Mouse (Mus musculus): ENCODE measurements around the gene Zfp663. TPM values are rescaled to one million over a fixed set of nuclear protein-coding genes. Genes with fewer than 3 reads are reported as not detected.

Gene Zfp663
- total RNA-seq, 2 experiments from 2014 or later: 0.29 TPM; not detected in 1

GRCm38 (mm10) chr2:165321981-165322735 lies 46.4 kb downstream of the Zfp663 start:
- no peak for DNase-seq (ENCODE audit: low spot score in 2 of 2)

- DNase-seq (ENCODE audit: low spot score in 2 of 2): no peak
These were observed 47.1 kb downstream of the Zfp663 start for GRCm38 (mm10) chr2:165321381-165321888.

GRCm38 (mm10) chr2:165320531-165321150 lies 47.9 kb downstream of the Zfp663 start:
- no peak for DNase-seq (ENCODE audit: low spot score in 2 of 2)

- DNase-seq (ENCODE audit: low spot score in 2 of 2): no peak
These were observed 49.0 kb downstream of the Zfp663 start for GRCm38 (mm10) chr2:165319503-165319902.

- no peak for DNase-seq (ENCODE audit: low spot score in 2 of 2)
These were observed 49.6 kb downstream of the Zfp663 start for GRCm38 (mm10) chr2:165318941-165319340.

GRCm38 (mm10) chr2:165317621-165318263 lies 50.8 kb downstream of the Zfp663 start:
- no peak for DNase-seq (ENCODE audit: low spot score in 2 of 2)

- DNase-seq (ENCODE audit: low spot score in 2 of 2): no peak
These were observed 51.6 kb downstream of the Zfp663 start for GRCm38 (mm10) chr2:165316837-165317473.

- DNase-seq (ENCODE audit: low spot score in 2 of 2): no peak
These were observed 52.3 kb downstream of the Zfp663 start for GRCm38 (mm10) chr2:165316204-165316603.

GRCm38 (mm10) chr2:165314197-165314596 lies 54.3 kb downstream of the Zfp663 start:
- DNase-seq (ENCODE audit: low spot score in 2 of 2): no peak

- DNase-seq (ENCODE audit: low spot score in 2 of 2): no peak
These were observed 56.1 kb downstream of the Zfp663 start for GRCm38 (mm10) chr2:165312381-165312780.

- no peak for DNase-seq (ENCODE audit: low spot score in 2 of 2)
These were observed 57.0 kb downstream of the Zfp663 start for GRCm38 (mm10) chr2:165311577-165311976.

- no peak for DNase-seq (ENCODE audit: low spot score in 2 of 2)
These were observed 57.6 kb downstream of the Zfp663 start for GRCm38 (mm10) chr2:165310818-165311425.

GRCm38 (mm10) chr2:165307801-165308200 lies 60.7 kb downstream of the Zfp663 start:
- no peak for DNase-seq (ENCODE audit: low spot score in 2 of 2)

GRCm38 (mm10) chr2:165305438-165305837 lies 63.1 kb downstream of the Zfp663 start:
- no peak for DNase-seq (ENCODE audit: low spot score in 2 of 2)

GRCm38 (mm10) chr2:165304819-165305218 lies 63.7 kb downstream of the Zfp663 start:
- no peak for DNase-seq (ENCODE audit: low spot score in 2 of 2)

GRCm38 (mm10) chr2:165303354-165304012 lies 65.0 kb downstream of the Zfp663 start:
- no peak for DNase-seq (ENCODE audit: low spot score in 2 of 2)

- no peak for DNase-seq (ENCODE audit: low spot score in 2 of 2)
These were observed 67.1 kb downstream of the Zfp663 start for GRCm38 (mm10) chr2:165301409-165301808.

All from gastrocnemius, postnatal 4 days (tissue).